Mouse (Mus musculus): Measurements from ENCODE around the gene Mmd. TPM values are rescaled to one million over a fixed set of nuclear protein-coding genes. Genes with fewer than 3 reads are reported as not detected.
"Not testable (repeated sequence)": the region's sequence is repeated elsewhere in the genome, so short reads cannot be mapped to it uniquely, and the experiment has no call there.

The Mmd gene
- total RNA-seq, 2 experiments from 2014 or later, result 219 to 221 TPM

- intact Hi-C loops (cut with DNase I), result no loop called here
- no peak for DNase-seq (ENCODE audit: low spot score in 2 of 2)
Observed at GRCm38 (mm10) chr11:90274187-90274586, 24.9 kb downstream of the Mmd start.

- intact Hi-C loops (cut with DNase I), result no loop called here
Observed at GRCm38 (mm10) chr11:90275663-90276062, 26.4 kb downstream of the Mmd start.

GRCm38 (mm10) chr11:90276150-90276549 is 26.9 kb downstream of the Mmd start:
- no peak for DNase-seq (ENCODE audit: low spot score in 2 of 2)

More at GRCm38 (mm10) chr11:90275663-90276062, 26.4 kb downstream of the Mmd start:
- no peak for DNase-seq (ENCODE audit: low spot score in 2 of 2)

GRCm38 (mm10) chr11:90276561-90276960 is 27.3 kb downstream of the Mmd start:
- DNase-seq (ENCODE audit: low spot score in 2 of 2), result no peak
- intact Hi-C loops (cut with DNase I), result no loop called here

More at GRCm38 (mm10) chr11:90276150-90276549, 26.9 kb downstream of the Mmd start:
- intact Hi-C loops (cut with DNase I), result no loop called here

- intact Hi-C loops (cut with DNase I), result no loop called here
- DNase-seq (ENCODE audit: low spot score in 2 of 2), result no peak
Observed at GRCm38 (mm10) chr11:90280069-90280468, 30.8 kb downstream of the Mmd start.

- intact Hi-C loops (cut with DNase I); DNase-seq (ENCODE audit: low spot score in 2 of 2): not testable (repeated sequence)
Observed at GRCm38 (mm10) chr11:90281943-90282342, 32.7 kb downstream of the Mmd start.

- intact Hi-C loops (cut with DNase I), result no loop called here
- DNase-seq (ENCODE audit: low spot score in 2 of 2), result no peak
Observed at GRCm38 (mm10) chr11:90283159-90283558, 33.9 kb downstream of the Mmd start.

GRCm38 (mm10) chr11:90283601-90284000 is 34.3 kb downstream of the Mmd start:
- intact Hi-C loops (cut with DNase I), result no loop called here
- peak; percentile 27 to 49 for DNase-seq (ENCODE audit: low spot score in 2 of 2)

- intact Hi-C loops (cut with DNase I), result no loop called here
- no peak for DNase-seq (ENCODE audit: low spot score in 2 of 2)
Observed at GRCm38 (mm10) chr11:90284079-90284478, 34.8 kb downstream of the Mmd start.

GRCm38 (mm10) chr11:90284623-90285022 is 35.4 kb downstream of the Mmd start:
- DNase-seq (ENCODE audit: low spot score in 2 of 2), result no peak
- intact Hi-C loops (cut with DNase I), result no loop called here

- no peak for DNase-seq (ENCODE audit: low spot score in 2 of 2)
- intact Hi-C loops (cut with DNase I), result no loop called here
Observed at GRCm38 (mm10) chr11:90286550-90287154, 37.4 kb downstream of the Mmd start.

GRCm38 (mm10) chr11:90291156-90291555 is 41.9 kb downstream of the Mmd start:
- no peak for DNase-seq (ENCODE audit: low spot score in 2 of 2)
- intact Hi-C loops (cut with DNase I), result no loop called here

- DNase-seq (ENCODE audit: low spot score in 2 of 2), result no peak
- intact Hi-C loops (cut with DNase I), result no loop called here
Observed at GRCm38 (mm10) chr11:90292766-90293165, 43.5 kb downstream of the Mmd start.

GRCm38 (mm10) chr11:90294622-90295021 is 45.4 kb downstream of the Mmd start:
- intact Hi-C loops (cut with DNase I), result no loop called here
- DNase-seq (ENCODE audit: low spot score in 2 of 2), result no peak

GRCm38 (mm10) chr11:90306067-90306466 is 56.8 kb downstream of the Mmd start:
- intact Hi-C loops (cut with DNase I), result loop anchor here (5.0 kb wide), 1 partner anchor 311 kb away; no protein-coding TSS in a partner anchor

GRCm38 (mm10) chr11:90306993-90307392 is 57.7 kb downstream of the Mmd start:
- intact Hi-C loops (cut with DNase I), result loop anchor here (5.0 kb wide), 1 partner anchor 310 kb away; no protein-coding TSS in a partner anchor
- peak; percentile 31 to 34 for DNase-seq (ENCODE audit: low spot score in 2 of 2)

More at GRCm38 (mm10) chr11:90306067-90306466, 56.8 kb downstream of the Mmd start:
- DNase-seq (ENCODE audit: low spot score in 2 of 2), result no peak

- peak; percentile 27 to 78 for DNase-seq (ENCODE audit: low spot score in 2 of 2)
- intact Hi-C loops (cut with DNase I), result loop anchor here (5.0 kb wide), 4 partner anchors 53 to 308 kb away; no protein-coding TSS in a partner anchor
Observed at GRCm38 (mm10) chr11:90314606-90315005, 65.3 kb downstream of the Mmd start.

GRCm38 (mm10) chr11:90317482-90317881 is 68.2 kb downstream of the Mmd start:
- peak; percentile 70 to 82 for DNase-seq (ENCODE audit: low spot score in 2 of 2)
- intact Hi-C loops (cut with DNase I), result loop anchor here (5.0 kb wide), 4 partner anchors 50 to 305 kb away; no protein-coding TSS in a partner anchor

- intact Hi-C loops (cut with DNase I), result no loop called here
Observed at GRCm38 (mm10) chr11:90320922-90321321, 71.7 kb downstream of the Mmd start.

GRCm38 (mm10) chr11:90324597-90324996 is 75.3 kb downstream of the Mmd start:
- DNase-seq (ENCODE audit: low spot score in 2 of 2), result no peak
- intact Hi-C loops (cut with DNase I), result no loop called here

More at GRCm38 (mm10) chr11:90320922-90321321, 71.7 kb downstream of the Mmd start:
- no peak for DNase-seq (ENCODE audit: low spot score in 2 of 2)

- intact Hi-C loops (cut with DNase I), result no loop called here
- no peak for DNase-seq (ENCODE audit: low spot score in 2 of 2)
Observed at GRCm38 (mm10) chr11:90326146-90326545, 76.9 kb downstream of the Mmd start.

Data from left cerebral cortex, postnatal 14 days (tissue).